Mouse (Mus musculus): ENCODE measurements around the gene Pbx1. TPM values are rescaled to one million over a fixed set of nuclear protein-coding genes. Genes with fewer than 3 reads are reported as not detected.

Pbx1 gene
- total RNA-seq, 1 experiment = 10.0 TPM

DNA sequence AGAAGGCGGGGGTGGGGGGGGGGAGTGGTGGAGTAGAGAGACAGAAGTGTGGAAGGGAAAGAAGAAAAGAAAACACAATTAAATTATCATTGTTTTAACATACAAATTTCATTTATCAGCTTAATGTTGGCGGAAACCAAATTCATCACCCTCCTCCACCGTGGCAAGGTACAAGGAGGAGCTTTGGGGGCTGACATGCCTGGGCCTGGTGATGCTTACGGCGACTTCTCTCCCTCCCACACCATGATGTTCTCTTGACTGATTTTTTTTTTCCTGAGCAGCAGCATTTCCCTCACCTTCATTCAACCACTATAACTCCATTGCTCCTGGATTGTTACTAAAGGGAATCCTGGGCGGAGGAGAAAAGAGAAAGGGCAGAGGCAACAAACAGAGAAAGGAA, 89.8 kb downstream of the Pbx1 start:
- Histone ChIP-seq H3K36me3 (ENCODE audit: control insufficient read depth, insufficient read depth, low read length, poor library complexity, severe bottlenecking) (no peaks in the 10 kb centered on the region), H3K27ac (ENCODE audit: insufficient read depth, low read depth, low read length, poor library complexity, severe bottlenecking) (no peak overlapping the region), H3K4me1 (ENCODE audit: control insufficient read depth in 2 of 2, insufficient read depth in 2 of 2, low read length in 2 of 2, poor library complexity in 1 of 2) (peaks cover 0 to 7% of the 10 kb centered on the region in 2 experiments; a peak in 1 of 4 replicates), H3K9ac (ENCODE audit: insufficient read depth, low read depth, low read length, poor library complexity, severe bottlenecking) (no peak overlapping the region), H3K4me3 (ENCODE audit: insufficient read depth in 1 of 2, low read depth in 1 of 2, low read length in 2 of 2, poor library complexity in 1 of 2, severe bottlenecking in 1 of 2) (no peak overlapping the region), H3K9me3 (ENCODE audit: control insufficient read depth, insufficient read depth, low read depth, low read length) (no peaks in the 10 kb centered on the region)
- TF ChIP-seq MAFK (IDR thresholded peaks at IDR 0.05; ENCODE audit: insufficient read depth, low read depth, low read length) (no peak), ZC3H11A (IDR thresholded peaks at IDR 0.05; ENCODE audit: borderline replicate concordance, low read depth, low read length) (no peak), ZNF384 (IDR thresholded peaks at IDR 0.05; ENCODE audit: low read depth, low read length) (no peak), HCFC1 (IDR thresholded peaks at IDR 0.05; ENCODE audit: borderline replicate concordance, insufficient read depth, low read length) (no peak), CHD2 (IDR thresholded peaks at IDR 0.05; ENCODE audit: low read depth, low read length) (no peak)
- in situ Hi-C loops (cut with MboI; ENCODE audit: low sequenced_read_pairs in 2 of 2, unreplicated experiment in 2 of 2) = no loop called here
- DNase-seq (ENCODE audit: low read depth, low spot score) = no peak

GRCm38 (mm10) chr1:168341863-168342262, 90.2 kb downstream of the Pbx1 start:
- Histone ChIP-seq H3K36me3 (ENCODE audit: control insufficient read depth, insufficient read depth, low read length, poor library complexity, severe bottlenecking) (no peaks in the 10 kb centered on the region), H3K9ac (ENCODE audit: insufficient read depth, low read depth, low read length, poor library complexity, severe bottlenecking) (no peak overlapping the region), H3K27ac (ENCODE audit: insufficient read depth, low read depth, low read length, poor library complexity, severe bottlenecking) (no peak overlapping the region), H3K4me1 (ENCODE audit: control insufficient read depth in 2 of 2, insufficient read depth in 2 of 2, low read length in 2 of 2, poor library complexity in 1 of 2) (peaks cover 0 to 7% of the 10 kb centered on the region in 2 experiments; a peak in 1 of 4 replicates), H3K9me3 (ENCODE audit: control insufficient read depth, insufficient read depth, low read depth, low read length) (no peaks in the 10 kb centered on the region), H3K4me3 (ENCODE audit: insufficient read depth in 1 of 2, low read depth in 1 of 2, low read length in 2 of 2, poor library complexity in 1 of 2, severe bottlenecking in 1 of 2) (no peak overlapping the region)
- in situ Hi-C loops (cut with MboI; ENCODE audit: low sequenced_read_pairs in 2 of 2, unreplicated experiment in 2 of 2) = no loop called here
- TF ChIP-seq CHD2 (IDR thresholded peaks at IDR 0.05; ENCODE audit: low read depth, low read length) (no peak), ZC3H11A (IDR thresholded peaks at IDR 0.05; ENCODE audit: borderline replicate concordance, low read depth, low read length) (no peak), HCFC1 (IDR thresholded peaks at IDR 0.05; ENCODE audit: borderline replicate concordance, insufficient read depth, low read length) (no peak), ZNF384 (IDR thresholded peaks at IDR 0.05; ENCODE audit: low read depth, low read length) (no peak), MAFK (IDR thresholded peaks at IDR 0.05; ENCODE audit: insufficient read depth, low read depth, low read length) (no peak)
- DNase-seq (ENCODE audit: low read depth, low spot score) = no peak

DNA sequence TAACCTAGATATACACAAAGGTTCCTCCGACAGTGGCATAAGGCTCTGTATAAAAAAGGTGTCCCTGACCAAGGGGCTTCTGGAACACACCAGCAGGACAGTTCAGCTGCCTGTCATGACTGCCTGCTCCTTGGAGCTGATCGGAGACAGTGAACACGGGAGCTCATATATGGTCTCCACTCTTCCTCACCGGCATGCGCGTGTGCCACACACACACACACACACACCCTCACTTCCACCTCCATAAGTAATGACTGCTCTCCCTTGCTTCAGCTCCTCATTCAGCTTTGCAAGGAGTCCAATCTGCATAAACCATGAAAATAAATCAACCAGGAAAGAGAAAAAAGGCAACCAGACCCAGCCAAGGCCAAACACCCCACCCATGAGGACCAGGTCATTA, 90.7 kb downstream of the Pbx1 start:
- Histone ChIP-seq H3K36me3 (ENCODE audit: control insufficient read depth, insufficient read depth, low read length, poor library complexity, severe bottlenecking) (no peaks in the 10 kb centered on the region), H3K27ac (ENCODE audit: insufficient read depth, low read depth, low read length, poor library complexity, severe bottlenecking) (no peak overlapping the region), H3K4me1 (ENCODE audit: control insufficient read depth in 2 of 2, insufficient read depth in 2 of 2, low read length in 2 of 2, poor library complexity in 1 of 2) (peaks cover 0 to 7% of the 10 kb centered on the region in 2 experiments; a peak in 1 of 4 replicates)

DNA sequence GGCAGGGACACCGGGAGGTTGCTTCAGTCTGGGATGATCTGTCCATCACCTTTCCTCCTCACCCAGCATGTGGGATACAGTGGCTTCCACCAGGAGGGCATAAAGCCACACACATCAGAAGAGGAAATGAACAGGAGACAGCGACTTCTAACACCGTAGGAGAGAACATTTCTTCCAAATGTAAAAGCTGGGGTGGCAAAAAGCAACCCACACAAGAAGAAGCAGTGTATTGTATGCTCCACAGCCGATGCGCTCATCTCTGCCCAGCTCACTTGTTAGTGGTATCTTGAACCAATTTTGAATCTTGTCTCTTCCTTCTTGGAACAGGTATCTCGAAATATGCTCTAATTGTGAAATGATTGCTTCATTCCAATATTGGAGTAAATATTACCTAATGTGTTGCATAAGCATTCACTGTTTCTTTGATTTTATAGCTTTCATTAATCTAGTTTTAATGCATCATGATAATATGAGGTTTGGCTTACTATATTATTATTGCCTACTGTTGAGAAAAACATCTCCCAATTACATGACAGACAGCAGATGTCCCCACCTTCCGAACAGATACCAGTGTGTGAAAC, 95.7 kb downstream of the Pbx1 start:
- no peak for DNase-seq (ENCODE audit: low read depth, low spot score)
- Histone ChIP-seq H3K9me3 (ENCODE audit: control insufficient read depth, insufficient read depth, low read depth, low read length) (no peaks in the 10 kb centered on the region), H3K27ac (ENCODE audit: insufficient read depth, low read depth, low read length, poor library complexity, severe bottlenecking) (no peak overlapping the region), H3K4me1 (ENCODE audit: control insufficient read depth in 2 of 2, insufficient read depth in 2 of 2, low read length in 2 of 2, poor library complexity in 1 of 2) (peaks cover 0 to 5% of the 10 kb centered on the region in 2 experiments; a peak in 1 of 4 replicates), H3K4me3 (ENCODE audit: insufficient read depth in 1 of 2, low read depth in 1 of 2, low read length in 2 of 2, poor library complexity in 1 of 2, severe bottlenecking in 1 of 2) (no peak overlapping the region), H3K36me3 (ENCODE audit: control insufficient read depth, insufficient read depth, low read length, poor library complexity, severe bottlenecking) (no peaks in the 10 kb centered on the region), H3K9ac (ENCODE audit: insufficient read depth, low read depth, low read length, poor library complexity, severe bottlenecking) (no peak overlapping the region)
- no peak for TF ChIP-seq ZNF384 (IDR thresholded peaks at IDR 0.05; ENCODE audit: low read depth, low read length)
- no peak for TF ChIP-seq CHD2 (IDR thresholded peaks at IDR 0.05; ENCODE audit: low read depth, low read length)
- no peak for TF ChIP-seq MAFK (IDR thresholded peaks at IDR 0.05; ENCODE audit: insufficient read depth, low read depth, low read length)
- no peak for TF ChIP-seq HCFC1 (IDR thresholded peaks at IDR 0.05; ENCODE audit: borderline replicate concordance, insufficient read depth, low read length)
- in situ Hi-C loops (cut with MboI; ENCODE audit: low sequenced_read_pairs in 2 of 2, unreplicated experiment in 2 of 2) = no loop called here

More for the DNA sequence above, 90.7 kb downstream of the Pbx1 start:
- no peak overlapping the region for H3K9ac ChIP-seq (ENCODE audit: insufficient read depth, low read depth, low read length, poor library complexity, severe bottlenecking)
- in situ Hi-C loops (cut with MboI; ENCODE audit: low sequenced_read_pairs in 2 of 2, unreplicated experiment in 2 of 2) = no loop called here
- TF ChIP-seq HCFC1 (IDR thresholded peaks at IDR 0.05; ENCODE audit: borderline replicate concordance, insufficient read depth, low read length) (no peak), ZC3H11A (IDR thresholded peaks at IDR 0.05; ENCODE audit: borderline replicate concordance, low read depth, low read length) (no peak), MAFK (IDR thresholded peaks at IDR 0.05; ENCODE audit: insufficient read depth, low read depth, low read length) (no peak), CHD2 (IDR thresholded peaks at IDR 0.05; ENCODE audit: low read depth, low read length) (no peak), ZNF384 (IDR thresholded peaks at IDR 0.05; ENCODE audit: low read depth, low read length) (no peak)
- DNase-seq (ENCODE audit: low read depth, low spot score) = no peak
- H3K9me3 ChIP-seq (ENCODE audit: control insufficient read depth, insufficient read depth, low read depth, low read length) = no peaks in the 10 kb centered on the region
- H3K4me3 ChIP-seq (ENCODE audit: insufficient read depth in 1 of 2, low read depth in 1 of 2, low read length in 2 of 2, poor library complexity in 1 of 2, severe bottlenecking in 1 of 2) = no peak overlapping the region

Data from ES-E14 (cell line).